In genomic region chr8:126704706-126705105, GRCm38 (mm10) we compare ENCODE assay signal across 26 mouse cellular contexts.
DNase-seq lines count a peak whose midpoint lies in the region; ATAC-seq lines count a peak whose summit lies in the region.
"Had no signal": no experiment of that assay in that cellular context is flagged by ENCODE, and none has a peak within 500 bp of the region (broad histone marks: within the 10 kb centered on the region; RNA-seq: fewer than 3 reads in every experiment).

No protein-coding gene starts in this region.

- WGBS in midbrain, embryonic 11.5 days, result 93% methylated on average over 8 of the region's 8 CpGs
- 93% methylated on average over 8 of the region's 8 CpGs for WGBS in midbrain, embryonic 15.5 days

- H3K9ac ChIP-seq in midbrain, embryonic 11.5 days (ENCODE audit: low read length), result no peak overlapping the region
- no peak overlapping the region for H3K9ac ChIP-seq in midbrain, embryonic 15.5 days
- H3K9ac ChIP-seq: embryonic facial prominence, embryonic 13.5 days; forebrain, embryonic 12.5 days; forebrain, embryonic 15.5 days; hindbrain, embryonic 13.5 days; intestine, embryonic 15.5 days had no signal

- no peak overlapping the region for H3K4me2 ChIP-seq in midbrain, embryonic 11.5 days
- H3K4me2 ChIP-seq in midbrain, embryonic 15.5 days, result no peak overlapping the region
- H3K4me2 ChIP-seq: embryonic facial prominence, embryonic 13.5 days; forebrain, embryonic 12.5 days; forebrain, embryonic 15.5 days; heart, embryonic 11.5 days; hindbrain, embryonic 13.5 days; intestine, embryonic 15.5 days had no signal

- no peak overlapping the region for H3K27ac ChIP-seq in midbrain, embryonic 11.5 days (ENCODE audit: low read depth, low read length)
- no peak overlapping the region for H3K27ac ChIP-seq in midbrain, embryonic 15.5 days
- H3K27ac ChIP-seq: embryonic facial prominence, embryonic 10.5 days; embryonic facial prominence, embryonic 13.5 days; forebrain, embryonic 12.5 days; forebrain, embryonic 15.5 days; heart, adult 2 months; hindbrain, embryonic 13.5 days; intestine, embryonic 15.5 days had no signal

- no peaks in the 10 kb centered on the region for H3K36me3 ChIP-seq in midbrain, embryonic 11.5 days (ENCODE audit: control insufficient read depth, insufficient read depth, low read length)
- H3K36me3 ChIP-seq in midbrain, embryonic 15.5 days (replicated peaks), result no peaks in the 10 kb centered on the region
- H3K36me3 ChIP-seq: embryonic facial prominence, embryonic 10.5 days; embryonic facial prominence, embryonic 13.5 days; forebrain, embryonic 12.5 days; forebrain, embryonic 15.5 days; hindbrain, embryonic 13.5 days; intestine, embryonic 15.5 days had no signal

- H3K27me3 ChIP-seq in midbrain, embryonic 11.5 days (ENCODE audit: control insufficient read depth, insufficient read depth, low read length), result no peaks in the 10 kb centered on the region
- no peaks in the 10 kb centered on the region for H3K27me3 ChIP-seq in midbrain, embryonic 15.5 days (replicated peaks)
- H3K27me3 ChIP-seq: embryonic facial prominence, embryonic 13.5 days; forebrain, embryonic 15.5 days; hindbrain, embryonic 13.5 days; intestine, embryonic 15.5 days had no signal

- no peak overlapping the region for H3K4me3 ChIP-seq in midbrain, embryonic 11.5 days (ENCODE audit: low read depth, low read length)
- H3K4me3 ChIP-seq in midbrain, embryonic 15.5 days, result no peak overlapping the region
- H3K4me3 ChIP-seq: embryonic facial prominence, embryonic 10.5 days; embryonic facial prominence, embryonic 13.5 days; erythroblast, embryonic 14.5 days; forebrain, embryonic 12.5 days; forebrain, embryonic 15.5 days; heart, adult 2 months; hindbrain, embryonic 13.5 days; intestine, embryonic 15.5 days had no signal

- peak; percentile 53 for DNase-seq in kidney, postnatal 10 days
- no peak for DNase-seq in kidney, adult 18-20 months
- DNase-seq in midbrain, embryonic 11.5 days (ENCODE audit: low spot score, missing footprints), result peak; percentile 60
- DNase-seq in embryo, embryonic 11 days, result no peak
- DNase-seq in ovary, adult 18-20 months (ENCODE audit: low spot score), result no peak
- DNase-seq: adrenal gland, adult 2 months; adrenal gland, postnatal 14 days; cerebellum, adult 18-20 months; cerebellum, adult 9-10 months; cerebellum, postnatal 14 days; gastrocnemius, postnatal 25 days; heart, adult 2 months; heart, postnatal 36 days had no signal

- no peak for ATAC-seq in midbrain, embryonic 11.5 days (ENCODE audit: low FRiP score)
- no peak for ATAC-seq in midbrain, embryonic 15.5 days (replicated peaks)
- ATAC-seq in granulocyte monocyte progenitor cell, adult 5-6 weeks (replicated peaks; ENCODE audit: poor library complexity, severe bottlenecking), result peak; percentile 54
- peak; percentile 51 for ATAC-seq in megakaryocyte progenitor cell, adult 5-6 weeks (replicated peaks; ENCODE audit: poor library complexity)
- ATAC-seq: CD4-positive, CD25-positive, alpha-beta regulatory T cell, adult 4 months; forebrain, embryonic 15.5 days; hindbrain, embryonic 16.5 days; intestine, embryonic 15.5 days had no signal

- H3K9me3 ChIP-seq in midbrain, embryonic 11.5 days (ENCODE audit: control insufficient read depth, low read length), result no peaks in the 10 kb centered on the region
- H3K9me3 ChIP-seq in midbrain, embryonic 15.5 days, result no peaks in the 10 kb centered on the region
- H3K9me3 ChIP-seq: embryonic facial prominence, embryonic 10.5 days; embryonic facial prominence, embryonic 13.5 days; forebrain, embryonic 12.5 days; forebrain, embryonic 15.5 days; hindbrain, embryonic 13.5 days; intestine, embryonic 15.5 days had no signal

- no peaks in the 10 kb centered on the region for H3K4me1 ChIP-seq in midbrain, embryonic 11.5 days (ENCODE audit: control insufficient read depth, insufficient read depth, low read length)
- H3K4me1 ChIP-seq in midbrain, embryonic 15.5 days, result peaks cover 6% of the 10 kb centered on the region; the same call in 1 of the 2 replicates

Comparison
In these comparisons a context has a peak if more than half of its experiments do, and no peak if none do; other contexts are left out.
1. DNase-seq: peak in kidney, postnatal 10 days (single experiment) and midbrain, embryonic 11.5 days (single experiment); none in kidney, adult 18-20 months (single experiment), embryo, embryonic 11 days (single experiment) and ovary, adult 18-20 months (single experiment).
2. ATAC-seq: peak in granulocyte monocyte progenitor cell, adult 5-6 weeks (single experiment) and megakaryocyte progenitor cell, adult 5-6 weeks (single experiment); none in midbrain, embryonic 11.5 days (single experiment) and midbrain, embryonic 15.5 days (single experiment).